Mouse (Mus musculus) MEL (cell line): ENCODE measurements around the gene Pnpo. TPM values are rescaled to one million over a fixed set of nuclear protein-coding genes. Genes with fewer than 3 reads are reported as not detected.

Experiments used
- DNase-seq: peaks from one replicate; pipeline ENCODE4 v3.0.0; 2011; ENCODE audit warnings: low read depth, low spot score
- H3K27ac ChIP-seq: 2 replicates; pipeline ENCODE4 v1.5.1; 2012; ENCODE audit warnings: low read depth, mild to moderate bottlenecking, control low read depth, low read length, moderate library complexity; ENCODE audit not compliant: control insufficient read depth
- H3K27me3 ChIP-seq, 2 experiments: fragments of 150-350 bp in 1 of 2; sonication (generic) in 1 of 2; 2 replicates each; pipeline ENCODE4 v1.6.1; 2012; ENCODE audit warnings: low read length in 2 of 2, mild to moderate bottlenecking in 2 of 2, improper control_type of control experiment in 1 of 2, moderate library complexity in 1 of 2; ENCODE audit not compliant: insufficient read depth in 2 of 2, control insufficient read depth in 1 of 2
- H3K36me3 ChIP-seq, 2 experiments: 2 replicates each; pipeline ENCODE4 v1.6.1; 2012 to 2014; ENCODE audit warnings: low read length in 2 of 2, improper control_type of control experiment in 1 of 2, inconsistent platforms in 1 of 2, mild to moderate bottlenecking in 1 of 2; ENCODE audit not compliant: insufficient read depth in 2 of 2, control insufficient read depth in 1 of 2
- H3K4me1 ChIP-seq, 2 experiments: fragments of 150-350 bp in 1 of 2; sonication (generic) in 1 of 2; 2 replicates each; pipeline ENCODE4 v1.6.1; 2012; ENCODE audit warnings: low read length in 2 of 2, improper control_type of control experiment in 1 of 2, mild to moderate bottlenecking in 1 of 2; ENCODE audit not compliant: insufficient read depth in 2 of 2, control insufficient read depth in 1 of 2
- H3K4me3 ChIP-seq, 2 experiments: fragments of 150-350 bp in 1 of 2; sonication (generic) in 1 of 2; 2 replicates each; pipeline ENCODE4 v1.5.1; 2012; ENCODE audit warnings: low read depth in 2 of 2, low read length in 2 of 2, mild to moderate bottlenecking in 2 of 2, moderate library complexity in 2 of 2, control low read depth in 1 of 2, improper control_type of control experiment in 1 of 2; ENCODE audit not compliant: control insufficient read depth in 1 of 2, insufficient read depth in 1 of 2
- H3K79me2 ChIP-seq: 2 replicates; pipeline ENCODE4 v1.6.1; 2012; ENCODE audit warnings: mild to moderate bottlenecking, low read length, moderate library complexity; ENCODE audit not compliant: control insufficient read depth, poor library complexity, insufficient read depth
- H3K9ac ChIP-seq: 2 replicates; pipeline ENCODE4 v1.6.1; 2012; ENCODE audit warnings: low read depth, mild to moderate bottlenecking, control low read depth, low read length, moderate library complexity; ENCODE audit not compliant: control insufficient read depth, poor library complexity, severe bottlenecking
- H3K9me3 ChIP-seq: fragments of 150-350 bp; sonication (generic); replicated peaks from 2 replicates; pipeline ENCODE4 v1.6.1; 2012; ENCODE audit warnings: mild to moderate bottlenecking, low read length, improper control_type of control experiment, moderate library complexity; ENCODE audit not compliant: insufficient read depth
- CHD2 ChIP-seq: IDR thresholded peaks from 2 replicates; pipeline ENCODE4 v1.6.1; 2011; ENCODE audit warnings: low read length, improper control_type of control experiment
- E2F4 ChIP-seq: IDR thresholded peaks from 2 replicates; pipeline ENCODE4 v1.6.1; 2011; ENCODE audit warnings: low read depth, low read length, improper control_type of control experiment, borderline replicate concordance
- ELF1 ChIP-seq: IDR thresholded peaks from 2 replicates; pipeline ENCODE4 v1.6.1; 2014; ENCODE audit warnings: low read depth, mild to moderate bottlenecking, inconsistent platforms, low read length, improper control_type of control experiment, moderate library complexity
- EP300 ChIP-seq, 2 experiments: IDR thresholded peaks; 2 replicates each; pipeline ENCODE4 v1.6.1; 2011; ENCODE audit warnings: improper control_type of control experiment in 2 of 2, low read length in 2 of 2, low read depth in 1 of 2, mild to moderate bottlenecking in 1 of 2
- GABPA ChIP-seq: IDR thresholded peaks from 2 replicates; pipeline ENCODE4 v1.6.1; 2012; ENCODE audit warnings: low read depth, mild to moderate bottlenecking, inconsistent platforms, low read length, improper control_type of control experiment, moderate library complexity
- GATA1 ChIP-seq: IDR thresholded peaks from 2 replicates; pipeline ENCODE4 v1.6.1; 2011; ENCODE audit warnings: low read depth, low read length, improper control_type of control experiment
- KAT2A ChIP-seq: conservative IDR thresholded peaks from 2 replicates; pipeline ENCODE4 v1.6.1; 2012; ENCODE audit warnings: low read depth, low read length, improper control_type of control experiment, inconsistent platforms
- MAFK ChIP-seq: IDR thresholded peaks from 2 replicates; pipeline ENCODE4 v1.6.1; 2011; ENCODE audit warnings: low read depth, mild to moderate bottlenecking, low read length, improper control_type of control experiment, borderline replicate concordance
- MAX ChIP-seq: IDR thresholded peaks from 2 replicates; pipeline ENCODE4 v1.6.1; 2011; ENCODE audit warnings: low read length, improper control_type of control experiment
- MAZ ChIP-seq: IDR thresholded peaks from 2 replicates; pipeline ENCODE4 v1.6.1; 2012; ENCODE audit warnings: low read depth, mild to moderate bottlenecking, inconsistent platforms, low read length, improper control_type of control experiment
- MXI1 ChIP-seq: IDR thresholded peaks from 2 replicates; pipeline ENCODE4 v1.6.1; 2011; ENCODE audit warnings: mild to moderate bottlenecking, low read depth, low read length, improper control_type of control experiment
- NRF1 ChIP-seq: IDR thresholded peaks from 2 replicates; pipeline ENCODE4 v1.6.1; 2014; ENCODE audit warnings: low read depth, mild to moderate bottlenecking, inconsistent platforms, low read length, improper control_type of control experiment, moderate library complexity; ENCODE audit not compliant: poor library complexity, insufficient read depth, severe bottlenecking
- POLR2A ChIP-seq, 2 experiments: IDR thresholded peaks; 2 replicates each; pipeline ENCODE4 v1.6.1; 2011 to 2012; ENCODE audit warnings: low read length in 2 of 2, mild to moderate bottlenecking in 2 of 2, control low read depth in 1 of 2, improper control_type of control experiment in 1 of 2, low read depth in 1 of 2, moderate library complexity in 1 of 2; ENCODE audit not compliant: control insufficient read depth in 1 of 2, insufficient read depth in 1 of 2, poor library complexity in 1 of 2
- POLR2AphosphoS2 ChIP-seq: IDR thresholded peaks from 2 replicates; pipeline ENCODE4 v1.6.1; 2011; ENCODE audit warnings: low read length, improper control_type of control experiment
- POLR2AphosphoS5 ChIP-seq: IDR thresholded peaks from 2 replicates; pipeline ENCODE4 v1.6.1; 2012; ENCODE audit warnings: low read depth, borderline replicate concordance, mild to moderate bottlenecking, inconsistent platforms, low read length, moderate library complexity, mixed read lengths
- RAD21 ChIP-seq: IDR thresholded peaks from 2 replicates; pipeline ENCODE4 v1.6.1; 2011; ENCODE audit warnings: mild to moderate bottlenecking, low read depth, low read length, improper control_type of control experiment
- TCF12 ChIP-seq: IDR thresholded peaks from 2 replicates; pipeline ENCODE4 v1.6.1; 2014; ENCODE audit warnings: low read depth, mild to moderate bottlenecking, inconsistent platforms, low read length, improper control_type of control experiment, moderate library complexity
- UBTF ChIP-seq: IDR thresholded peaks from 2 replicates; pipeline ENCODE4 v1.6.1; 2012; ENCODE audit warnings: low read depth, mild to moderate bottlenecking, inconsistent platforms, low read length, improper control_type of control experiment, moderate library complexity, borderline replicate concordance; ENCODE audit not compliant: insufficient read depth
- USF1 ChIP-seq: IDR thresholded peaks from 2 replicates; pipeline ENCODE4 v1.6.1; 2014; ENCODE audit warnings: low read depth, mild to moderate bottlenecking, inconsistent platforms, low read length, improper control_type of control experiment, moderate library complexity
- USF2 ChIP-seq, 2 experiments: IDR thresholded peaks; 2 replicates each; pipeline ENCODE4 v1.6.1; 2011 to 2012; ENCODE audit warnings: improper control_type of control experiment in 2 of 2, low read length in 2 of 2, borderline replicate concordance in 1 of 2, inconsistent platforms in 1 of 2, low read depth in 1 of 2, mild to moderate bottlenecking in 1 of 2; ENCODE audit not compliant: insufficient read depth in 1 of 2
- polyA plus RNA-seq, 2 experiments: library from polyadenylated mRNA; stranded (reverse) in 1 of 2; unstranded in 1 of 2; fragments of >175 nt in 1 of 2; fragments of >200 nt in 1 of 2; gene quantifications; 2 replicates each; pipeline versions ENCODE4 v1.2.1 to v1.2.4; 2012; ENCODE audit warnings: low replicate concordance in 2 of 2, low read depth in 1 of 2; ENCODE audit not compliant: insufficient read length in 2 of 2, insufficient read depth in 1 of 2, missing spikeins in 1 of 2
- total RNA-seq: library from RNA; depleted of rRNA; stranded (reverse); fragments of 300-350 nt; gene quantifications from 2 replicates; pipeline ENCODE4 v1.2.3, GENCODE M21; 2012

The Pnpo gene
- total and polyA plus RNA-seq, 3 experiments = 38.8 to 55.7 TPM; not detected in 1

- TF ChIP-seq KAT2A (peak; percentile 36; the same call in 1 of the 2 replicates), EP300 (IDR thresholded peaks at IDR 0.05; ENCODE audit: low read depth in 1 of 2, low read length in 2 of 2) (peak; percentile 59 to 88; a peak in 3 of 4 replicates), MAX (peak; percentile 82), MAFK (no peak)
Observed at GRCm38 (mm10) chr11:96956009-96956724, 12.4 kb upstream of the Pnpo start (continued).

GRCm38 (mm10) chr11:96955094-96955493 is 11.3 kb upstream of the Pnpo start:
- Histone ChIP-seq H3K4me1 (peaks cover 22 to 31% of the 10 kb centered on the region in 2 experiments), H3K4me3 (no peak overlapping the region), H3K79me2 (no peaks in the 10 kb centered on the region; the same call in 1 of the 2 replicates), H3K36me3 (peaks cover 23 to 36% of the 10 kb centered on the region in 2 experiments), H3K9ac (no peak overlapping the region), H3K27ac (peak overlapping the region; percentile 48; the same call in 1 of the 2 replicates), H3K27me3 (no peaks in the 10 kb centered on the region), H3K9me3 (no peaks in the 10 kb centered on the region)
- DNase-seq = no peak
- no peak for TF ChIP-seq GATA1
- no peak for TF ChIP-seq MAX
- TF ChIP-seq MAFK = no peak
- no peak for TF ChIP-seq GABPA
- no peak for TF ChIP-seq TCF12
- no peak for TF ChIP-seq RAD21
- TF ChIP-seq ELF1 = no peak
- no peak for TF ChIP-seq NRF1
- no peak for TF ChIP-seq E2F4
- TF ChIP-seq CHD2 = no peak
- no peak for TF ChIP-seq USF1
- TF ChIP-seq POLR2A (IDR thresholded peaks at IDR 0.05; ENCODE audit: control insufficient read depth in 1 of 2, insufficient read depth in 1 of 2, low read depth in 1 of 2, low read length in 2 of 2, poor library complexity in 1 of 2) = no peak
- TF ChIP-seq UBTF = no peak
- no peak for TF ChIP-seq MAZ
- TF ChIP-seq USF2 (IDR thresholded peaks at IDR 0.05; ENCODE audit: borderline replicate concordance in 1 of 2, insufficient read depth in 1 of 2, low read depth in 1 of 2, low read length in 2 of 2) = no peak
- TF ChIP-seq POLR2AphosphoS5 = no peak
- TF ChIP-seq MXI1 = no peak
- no peak for TF ChIP-seq POLR2AphosphoS2
